In genomic region chr3:96237904-96238511, GRCm38 (mm10) we compare ENCODE assay signal across 8 mouse cellular contexts. TPM values are rescaled to one million over a fixed set of nuclear protein-coding genes. Genes with fewer than 3 reads are reported as not detected.
A peak's percentile ranks its signal among the peaks of the same experiment; 100 is the strongest.
DNase-seq lines count a peak whose midpoint lies in the region; ATAC-seq and TF ChIP-seq lines count a peak whose summit lies in the region.

No protein-coding gene starts in this region.

- TF ChIP-seq CTCF in heart, postnatal 0 days (IDR thresholded peaks at IDR 0.05; ENCODE audit: low read depth) = no peak

- TF ChIP-seq EP300 in heart, postnatal 0 days (IDR thresholded peaks at IDR 0.05; ENCODE audit: low read depth) = no peak

- H3K27ac ChIP-seq in heart, postnatal 0 days (ENCODE audit: low read depth) = peak overlapping the region; percentile 39; the same call in 1 of the 2 replicates
- peak overlapping the region; percentile 93 for H3K27ac ChIP-seq in midbrain, embryonic 10.5 days (replicated peaks)

- DNase-seq in heart, postnatal 0 days (ENCODE audit: low spot score) = no peak
- DNase-seq in heart, postnatal 25 days (ENCODE audit: low spot score) = no peak
- DNase-seq in MN1 (ENCODE audit: low spot score) = peak; percentile 53
- DNase-seq in forelimb bud, embryonic 11.5 days (ENCODE audit: low read depth, low spot score) = peak; percentile 55
- DNase-seq in midbrain, embryonic 10.5 days (ENCODE audit: low spot score) = peak; percentile 38
- no peak for DNase-seq in urinary bladder, postnatal 36 days (ENCODE audit: low spot score in 2 of 2)
- DNase-seq in ovary, adult 18-20 months (ENCODE audit: low spot score) = no peak

- H3K4me2 ChIP-seq in heart, postnatal 0 days (ENCODE audit: low read depth, low read length) = peak overlapping the region; percentile 53

- no peaks in the 10 kb centered on the region for H3K36me3 ChIP-seq in heart, postnatal 0 days (replicated peaks; ENCODE audit: control insufficient read depth, insufficient read depth, low read length)
- H3K36me3 ChIP-seq in midbrain, embryonic 10.5 days = no peaks in the 10 kb centered on the region

- H3K4me3 ChIP-seq in heart, postnatal 0 days (ENCODE audit: low read depth, low read length) = peak overlapping the region; percentile 40
- peak overlapping the region; percentile 65 for H3K4me3 ChIP-seq in midbrain, embryonic 10.5 days

- no peaks in the 10 kb centered on the region for H3K27me3 ChIP-seq in heart, postnatal 0 days (ENCODE audit: control insufficient read depth, insufficient read depth, low read length)
- H3K27me3 ChIP-seq in midbrain, embryonic 10.5 days (ENCODE audit: low read depth, poor library complexity, severe bottlenecking) = no peaks in the 10 kb centered on the region

- no peaks in the 10 kb centered on the region for H3K9me3 ChIP-seq in heart, postnatal 0 days (replicated peaks; ENCODE audit: control insufficient read depth, low read length)
- H3K9me3 ChIP-seq in midbrain, embryonic 10.5 days (replicated peaks) = no peaks in the 10 kb centered on the region

- H3K9ac ChIP-seq in heart, postnatal 0 days (replicated peaks; ENCODE audit: low read depth, low read length) = peak overlapping the region; percentile 36

- no peak for ATAC-seq in heart, postnatal 0 days (ENCODE audit: insufficient read depth, low read depth)
- ATAC-seq in monocyte, adult 5-6 weeks (replicated peaks; ENCODE audit: insufficient number of reproducible peaks, low FRiP score, low TSS enrichment, poor library complexity, severe bottlenecking) = no peak

- intact Hi-C loops in heart, postnatal 25 days (cut with DNase I) = no loop called here

- peaks cover 16% of the 10 kb centered on the region for H3K4me1 ChIP-seq in heart, postnatal 0 days (ENCODE audit: control insufficient read depth, insufficient read depth)
- peaks cover 23% of the 10 kb centered on the region for H3K4me1 ChIP-seq in midbrain, embryonic 10.5 days

- 2% methylated on average over 12 of the region's 12 CpGs for WGBS in heart, postnatal 0 days
- 1% methylated on average over 12 of the region's 12 CpGs for WGBS in midbrain, embryonic 10.5 days

RNA-seq across cellular contexts. Expression of gene Hist2h3c2, which starts 0.9 kb away (rescaled TPM):
- total RNA-seq in heart, postnatal 0 days (2014; rRNA removed; ENCODE audit: low replicate concordance) = 551 and 927 TPM in 2 replicates
- 2.3 and 2.6 TPM in 2 replicates for polyA plus RNA-seq in heart, postnatal 0 days (2015; fragmentation: Nextera tagmentation; extraction: Ambion mirVana)
- 10 to 100 TPM in 1 of 2 experiments, 1 to 10 TPM in 1; 9.3 to 10.4 TPM for total RNA-seq in heart, postnatal 25 days (2021)
- 8.1 TPM in 2 replicates for polyA plus RNA-seq in midbrain, embryonic 10.5 days (2016; fragmentation: Nextera tagmentation; extraction: Ambion mirVana)
- 1.5 to 1.6 TPM in 2 of 3 replicates, not detected in the other for total RNA-seq in monocyte, adult 5-6 weeks (2017)

RNA-seq across cellular contexts. Expression of gene Hist2h2aa2, which starts 2.1 kb away (rescaled TPM):
- 1,879 and 2,872 TPM in 2 replicates for total RNA-seq in heart, postnatal 0 days (2014; rRNA removed; ENCODE audit: low replicate concordance)
- 101 and 115 TPM in 2 replicates for polyA plus RNA-seq in heart, postnatal 0 days (2015; fragmentation: Nextera tagmentation; extraction: Ambion mirVana)
- total RNA-seq in heart, postnatal 25 days (2021) = 100 to 1,000 TPM; 232 to 233 TPM
- polyA plus RNA-seq in midbrain, embryonic 10.5 days (2016; fragmentation: Nextera tagmentation; extraction: Ambion mirVana) = 24.3 and 34.9 TPM in 2 replicates
- 492 to 498 TPM (median 493 TPM) in 3 replicates for total RNA-seq in monocyte, adult 5-6 weeks (2017)

RNA-seq across cellular contexts. Expression of gene Hist2h2aa1, which starts 7.3 kb away (rescaled TPM):
- total RNA-seq in heart, postnatal 0 days (2014; rRNA removed; ENCODE audit: low replicate concordance) = 1,660 and 2,559 TPM in 2 replicates
- polyA plus RNA-seq in heart, postnatal 0 days (2015; fragmentation: Nextera tagmentation; extraction: Ambion mirVana) = 22.0 and 24.6 TPM in 2 replicates
- total RNA-seq in heart, postnatal 25 days (2021) = 10 to 100 TPM in 1 of 2 experiments, 1 to 10 TPM in 1; 7.7 to 40.9 TPM
- 13.7 TPM in 2 replicates for polyA plus RNA-seq in midbrain, embryonic 10.5 days (2016; fragmentation: Nextera tagmentation; extraction: Ambion mirVana)
- total RNA-seq in monocyte, adult 5-6 weeks (2017) = 960 to 1,517 TPM (median 1,455 TPM) in 3 replicates

RNA-seq across cellular contexts. Expression of gene Hist2h3c1, which starts 8.5 kb away (rescaled TPM):
- total RNA-seq in heart, postnatal 0 days (2014; rRNA removed; ENCODE audit: low replicate concordance) = not detected in 2 replicates
- 0.19 and 0.41 TPM in 2 replicates for polyA plus RNA-seq in heart, postnatal 0 days (2015; fragmentation: Nextera tagmentation; extraction: Ambion mirVana)
- total RNA-seq in heart, postnatal 25 days (2021) = not detected
- 0.70 and 0.86 TPM in 2 replicates for polyA plus RNA-seq in midbrain, embryonic 10.5 days (2016; fragmentation: Nextera tagmentation; extraction: Ambion mirVana)
- not detected in 3 replicates for total RNA-seq in monocyte, adult 5-6 weeks (2017)

RNA-seq across cellular contexts. Expression of gene Hist2h2be, which starts 17.1 kb away (rescaled TPM):
- total RNA-seq in heart, postnatal 0 days (2014; rRNA removed; ENCODE audit: low replicate concordance) = 13.2 and 22.1 TPM in 2 replicates
- 6.4 and 7.6 TPM in 2 replicates for polyA plus RNA-seq in heart, postnatal 0 days (2015; fragmentation: Nextera tagmentation; extraction: Ambion mirVana)
- 10 to 100 TPM; 10.1 to 11.6 TPM for total RNA-seq in heart, postnatal 25 days (2021)
- 11.5 and 11.9 TPM in 2 replicates for polyA plus RNA-seq in midbrain, embryonic 10.5 days (2016; fragmentation: Nextera tagmentation; extraction: Ambion mirVana)
- 2.5 to 12.5 TPM (median 3.6 TPM) in 3 replicates for total RNA-seq in monocyte, adult 5-6 weeks (2017)

Comparison
In these comparisons a context has a peak if more than half of its experiments do, and no peak if none do; other contexts are left out.
1. RNA of gene Hist2h3c2, which starts 0.9 kb away (total RNA-seq): 551 to 927 TPM in heart, postnatal 0 days; 9.3 to 10.4 TPM in heart, postnatal 25 days and 1.5 to 1.6 TPM in monocyte, adult 5-6 weeks; every median in the first group is over 10 times any median in the second.
2. RNA of gene Hist2h2aa1, which starts 7.3 kb away (total RNA-seq): 1,660 to 2,559 TPM in heart, postnatal 0 days and 960 to 1,517 TPM in monocyte, adult 5-6 weeks; 7.7 to 40.9 TPM in heart, postnatal 25 days; every median in the first group is over 10 times any median in the second.
3. DNase-seq: peak in MN1 (single experiment), forelimb bud, embryonic 11.5 days (single experiment) and midbrain, embryonic 10.5 days (single experiment); none in heart, postnatal 0 days (single experiment), heart, postnatal 25 days (single experiment), urinary bladder, postnatal 36 days (0 of 2) and ovary, adult 18-20 months (single experiment).